Mouse (Mus musculus): ENCODE measurements around the gene Rps17.

DNA sequence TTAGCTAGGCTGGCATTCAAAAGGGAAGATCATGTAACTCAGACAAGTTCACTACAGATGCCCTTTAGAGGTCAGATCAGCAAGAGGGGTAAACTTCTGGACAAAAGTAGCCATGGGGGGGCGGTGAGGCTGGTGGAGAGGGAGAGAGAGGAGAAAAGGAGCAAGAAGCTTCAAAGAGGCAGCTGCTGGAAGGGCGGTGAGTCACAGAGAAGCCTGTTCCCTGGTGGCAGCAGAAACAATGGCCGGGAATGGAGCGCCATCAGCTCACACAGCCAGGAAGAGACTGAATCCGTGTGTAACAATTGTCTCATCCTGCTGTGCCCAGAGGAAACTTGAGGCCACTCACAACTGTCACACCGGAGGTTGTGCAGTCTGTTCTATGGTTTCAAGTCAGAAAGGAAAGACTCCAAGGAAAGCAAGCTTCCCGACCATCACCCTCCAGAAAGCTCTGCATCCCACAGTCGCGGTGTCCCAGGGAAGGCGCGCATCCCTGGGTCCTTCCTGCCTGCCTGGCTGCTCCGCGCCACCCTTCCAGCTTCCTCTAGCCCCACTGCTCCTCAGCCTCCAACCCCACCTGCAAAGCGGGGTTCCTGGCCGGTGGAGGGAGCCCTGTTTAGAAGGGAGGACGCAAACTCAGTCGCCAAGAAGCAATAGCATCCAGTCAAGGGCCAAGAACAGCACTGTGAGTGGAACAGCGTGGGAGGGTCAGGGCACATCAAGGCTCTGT is 9.2 kb downstream of the Rps17 start:
- TF ChIP-seq CTCF (IDR thresholded peaks at IDR 0.05; ENCODE audit: low read depth, low read length) (no peak), TAL1 (conservative IDR thresholded peaks at IDR 0.05; ENCODE audit: low read depth, low read length) (no peak), GATA2 (IDR thresholded peaks at IDR 0.05; ENCODE audit: borderline replicate concordance, low read depth, low read length) (no peak), GATA1 (IDR thresholded peaks at IDR 0.05; ENCODE audit: borderline replicate concordance, low read length) (no peak)
